Mouse (Mus musculus): ENCODE data around the gene Aldh9a1. TPM values are rescaled to one million over a fixed set of nuclear protein-coding genes. Genes with fewer than 3 reads are reported as not detected.
A peak's percentile ranks its signal among the peaks of the same experiment; 100 is the strongest.

Aldh9a1 gene
- polyA plus RNA-seq, 1 experiment, result 33.5 TPM

DNA sequence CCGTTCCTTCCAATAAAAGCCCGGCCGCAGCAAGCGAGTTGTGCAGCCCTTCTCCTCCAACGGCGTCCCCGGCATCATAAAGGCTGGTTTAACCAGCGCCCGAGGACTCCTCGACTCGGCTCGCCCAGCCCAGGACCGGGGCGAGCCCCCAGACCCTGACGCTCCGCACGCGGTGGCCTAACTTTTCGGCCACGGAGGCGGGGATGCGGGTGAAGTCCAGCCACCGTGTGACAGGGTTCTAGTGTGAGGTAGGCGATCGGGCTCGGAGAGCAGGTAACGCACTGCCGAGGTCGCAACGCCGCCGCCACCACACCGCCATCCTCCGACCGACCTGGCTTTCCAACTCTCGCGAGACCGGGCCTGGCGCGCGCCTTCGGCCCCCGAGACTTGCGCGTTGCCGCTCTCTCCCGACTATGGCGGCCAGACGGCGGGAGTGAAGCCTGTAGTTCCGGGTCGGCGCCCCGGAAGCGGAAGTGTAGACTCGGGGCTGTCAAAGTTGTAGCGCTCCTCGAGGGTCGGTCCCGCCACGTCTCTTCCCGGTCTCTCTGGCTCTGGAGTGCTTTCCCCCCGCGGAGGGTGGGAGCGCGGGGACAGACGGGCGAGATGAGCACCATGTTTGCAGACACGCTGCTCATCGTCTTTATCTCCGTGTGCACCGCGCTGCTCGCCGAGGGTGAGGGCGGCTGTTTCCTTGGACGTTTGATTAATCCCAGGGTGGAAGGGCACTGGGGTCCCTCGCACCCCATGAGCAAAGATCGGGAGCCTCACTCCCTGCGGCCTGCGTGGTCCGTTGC is 41.3 kb upstream of the Aldh9a1 start, which contains the start of gene Tmco1:
Gene Tmco1 (plus strand): TSS at position 118 of the 794 bp plus-strand sequence.
- H3K36me3 ChIP-seq (ENCODE audit: control insufficient read depth, insufficient read depth, low read length), result no peaks in the 10 kb centered on the region
- H3K27ac ChIP-seq (ENCODE audit: control insufficient read depth, insufficient read depth, low read length), result peak within 1 kb of the TSS; percentile 65
- TF ChIP-seq CTCF (IDR thresholded peaks at IDR 0.05; ENCODE audit: borderline replicate concordance, control insufficient read depth, extremely low read depth, insufficient read depth, low read length, poor library complexity) (no peak), POLR2A (IDR thresholded peaks at IDR 0.05; ENCODE audit: control insufficient read depth, extremely low read depth, insufficient read depth, low read length, poor library complexity) (peak; percentile 96)
- peak; percentile 99 for DNase-seq
- WGBS, result under 1% methylated on average over 80 of the region's 82 CpGs
- peak within 1 kb of the TSS; percentile 75 for H3K4me3 ChIP-seq (ENCODE audit: control insufficient read depth, insufficient read depth, low read length)
- no peaks in the 10 kb centered on the region for H3K27me3 ChIP-seq (ENCODE audit: control insufficient read depth, insufficient read depth, low read length)
- peaks cover 7% of the 10 kb centered on the region for H3K4me1 ChIP-seq (replicated peaks; ENCODE audit: control insufficient read depth, insufficient read depth, low read length)

DNA sequence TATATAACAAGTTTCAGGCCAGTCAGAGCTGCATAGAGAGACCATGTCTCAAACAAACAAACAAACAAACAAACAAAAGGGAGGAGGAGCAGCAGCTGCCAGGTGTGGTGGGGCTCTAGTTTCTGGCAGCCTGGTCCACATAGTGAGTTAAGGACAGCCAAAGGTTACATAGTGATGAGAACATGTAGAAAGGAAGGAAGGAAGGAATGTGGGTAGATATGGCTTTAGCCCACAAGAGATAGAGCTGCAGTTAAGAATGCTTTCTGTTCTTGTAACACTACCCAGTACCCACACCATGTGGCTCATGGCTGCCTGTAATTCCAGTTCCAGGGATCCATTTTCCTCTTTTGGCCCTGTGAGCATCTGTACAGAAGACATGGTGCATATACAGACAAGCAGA is 37.4 kb upstream of the Aldh9a1 start:
- Histone ChIP-seq H3K36me3 (ENCODE audit: control insufficient read depth, insufficient read depth, low read length) (peaks cover 23% of the 10 kb centered on the region), H3K27ac (ENCODE audit: control insufficient read depth, insufficient read depth, low read length) (no peak overlapping the region), H3K4me1 (replicated peaks; ENCODE audit: control insufficient read depth, insufficient read depth, low read length) (peaks cover 4% of the 10 kb centered on the region), H3K4me3 (ENCODE audit: control insufficient read depth, insufficient read depth, low read length) (no peak overlapping the region), H3K27me3 (ENCODE audit: control insufficient read depth, insufficient read depth, low read length) (no peaks in the 10 kb centered on the region)
- no peak for DNase-seq
- no peak for TF ChIP-seq CTCF (IDR thresholded peaks at IDR 0.05; ENCODE audit: borderline replicate concordance, control insufficient read depth, extremely low read depth, insufficient read depth, low read length, poor library complexity)
- no peak for TF ChIP-seq POLR2A (IDR thresholded peaks at IDR 0.05; ENCODE audit: control insufficient read depth, extremely low read depth, insufficient read depth, low read length, poor library complexity)

DNA sequence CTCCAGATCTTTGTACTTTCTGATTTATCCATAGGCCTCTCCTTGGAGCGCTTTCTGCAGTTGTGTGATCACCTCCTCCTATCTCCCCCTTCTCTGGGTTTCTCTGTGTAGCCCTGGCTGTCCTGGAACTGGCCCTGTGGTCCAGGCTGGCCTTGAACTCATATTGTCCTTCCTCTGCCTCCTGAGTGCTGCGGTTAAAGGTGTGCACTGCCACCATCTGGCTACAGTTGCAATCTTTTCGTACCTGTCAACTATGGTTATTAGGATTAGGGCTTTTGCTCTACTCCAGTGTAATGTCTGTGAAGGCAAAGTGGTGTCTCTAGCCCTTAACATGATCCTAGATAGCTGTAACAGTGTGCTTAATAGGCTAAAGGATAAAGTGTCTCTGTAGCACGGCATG is 36.6 kb upstream of the Aldh9a1 start:
- 92% methylated on average over 4 of the region's 4 CpGs for WGBS
- no peak overlapping the region for H3K27ac ChIP-seq (ENCODE audit: control insufficient read depth, insufficient read depth, low read length)
- DNase-seq, result no peak
- peaks cover 26% of the 10 kb centered on the region for H3K36me3 ChIP-seq (ENCODE audit: control insufficient read depth, insufficient read depth, low read length)
- H3K4me3 ChIP-seq (ENCODE audit: control insufficient read depth, insufficient read depth, low read length), result no peak overlapping the region
- TF ChIP-seq POLR2A (IDR thresholded peaks at IDR 0.05; ENCODE audit: control insufficient read depth, extremely low read depth, insufficient read depth, low read length, poor library complexity) (no peak), CTCF (IDR thresholded peaks at IDR 0.05; ENCODE audit: borderline replicate concordance, control insufficient read depth, extremely low read depth, insufficient read depth, low read length, poor library complexity) (no peak)
- no peaks in the 10 kb centered on the region for H3K27me3 ChIP-seq (ENCODE audit: control insufficient read depth, insufficient read depth, low read length)
- H3K4me1 ChIP-seq (replicated peaks; ENCODE audit: control insufficient read depth, insufficient read depth, low read length), result no peaks in the 10 kb centered on the region

DNA sequence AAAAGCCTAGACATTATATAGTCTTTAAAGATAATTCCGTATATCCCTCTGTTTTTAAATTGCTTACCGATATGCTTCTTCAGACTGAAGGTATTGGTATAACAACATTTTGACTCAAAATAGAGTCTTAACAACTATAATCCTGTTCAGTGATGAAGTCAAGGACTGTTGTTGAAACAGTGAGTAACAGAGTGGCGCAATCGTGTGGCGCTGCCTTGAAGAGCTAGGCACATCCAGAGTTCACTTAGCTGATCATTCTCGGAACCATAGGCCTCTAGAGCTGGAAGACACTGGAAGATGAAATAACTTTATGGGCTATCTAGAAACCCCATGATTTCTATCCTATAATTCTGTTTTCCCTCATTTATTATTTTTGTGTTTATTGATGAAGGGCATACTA is 28.1 kb upstream of the Aldh9a1 start:
- no peak for DNase-seq
- Histone ChIP-seq H3K4me1 (replicated peaks; ENCODE audit: control insufficient read depth, insufficient read depth, low read length) (no peaks in the 10 kb centered on the region), H3K27me3 (ENCODE audit: control insufficient read depth, insufficient read depth, low read length) (no peaks in the 10 kb centered on the region), H3K4me3 (ENCODE audit: control insufficient read depth, insufficient read depth, low read length) (no peak overlapping the region), H3K27ac (ENCODE audit: control insufficient read depth, insufficient read depth, low read length) (no peak overlapping the region), H3K36me3 (ENCODE audit: control insufficient read depth, insufficient read depth, low read length) (peaks cover 61% of the 10 kb centered on the region)
- 99% methylated on average over 6 of the region's 6 CpGs for WGBS
- TF ChIP-seq POLR2A (IDR thresholded peaks at IDR 0.05; ENCODE audit: control insufficient read depth, extremely low read depth, insufficient read depth, low read length, poor library complexity), result no peak
- TF ChIP-seq CTCF (IDR thresholded peaks at IDR 0.05; ENCODE audit: borderline replicate concordance, control insufficient read depth, extremely low read depth, insufficient read depth, low read length, poor library complexity), result no peak

DNA sequence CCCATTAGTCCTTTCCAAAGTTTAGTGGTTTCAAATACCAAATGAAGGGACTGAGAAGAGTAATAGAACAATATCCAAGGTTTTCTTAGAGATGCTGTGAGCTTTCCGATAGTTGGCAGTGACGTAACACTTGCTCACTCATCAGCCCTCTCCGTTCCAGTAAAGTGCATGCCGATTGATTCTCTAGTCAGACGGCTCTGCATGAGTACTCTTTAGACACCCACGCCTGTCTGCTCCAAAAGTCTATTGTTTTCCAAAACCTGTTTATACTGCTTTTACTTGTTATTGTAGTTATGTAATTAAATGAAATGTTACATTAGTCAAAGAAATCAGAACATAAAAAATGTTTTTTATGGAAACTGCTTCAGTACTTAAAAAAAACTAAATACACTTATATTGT is 21.0 kb upstream of the Aldh9a1 start:
- H3K27me3 ChIP-seq (ENCODE audit: control insufficient read depth, insufficient read depth, low read length), result no peaks in the 10 kb centered on the region
- no peak for DNase-seq
- peaks cover 45% of the 10 kb centered on the region for H3K36me3 ChIP-seq (ENCODE audit: control insufficient read depth, insufficient read depth, low read length)
- TF ChIP-seq POLR2A (IDR thresholded peaks at IDR 0.05; ENCODE audit: control insufficient read depth, extremely low read depth, insufficient read depth, low read length, poor library complexity) (no peak), CTCF (IDR thresholded peaks at IDR 0.05; ENCODE audit: borderline replicate concordance, control insufficient read depth, extremely low read depth, insufficient read depth, low read length, poor library complexity) (no peak)
- H3K4me3 ChIP-seq (ENCODE audit: control insufficient read depth, insufficient read depth, low read length), result no peak overlapping the region
- no peaks in the 10 kb centered on the region for H3K4me1 ChIP-seq (replicated peaks; ENCODE audit: control insufficient read depth, insufficient read depth, low read length)
- 97% methylated on average over 6 of the region's 6 CpGs for WGBS
- no peak overlapping the region for H3K27ac ChIP-seq (ENCODE audit: control insufficient read depth, insufficient read depth, low read length)

DNA sequence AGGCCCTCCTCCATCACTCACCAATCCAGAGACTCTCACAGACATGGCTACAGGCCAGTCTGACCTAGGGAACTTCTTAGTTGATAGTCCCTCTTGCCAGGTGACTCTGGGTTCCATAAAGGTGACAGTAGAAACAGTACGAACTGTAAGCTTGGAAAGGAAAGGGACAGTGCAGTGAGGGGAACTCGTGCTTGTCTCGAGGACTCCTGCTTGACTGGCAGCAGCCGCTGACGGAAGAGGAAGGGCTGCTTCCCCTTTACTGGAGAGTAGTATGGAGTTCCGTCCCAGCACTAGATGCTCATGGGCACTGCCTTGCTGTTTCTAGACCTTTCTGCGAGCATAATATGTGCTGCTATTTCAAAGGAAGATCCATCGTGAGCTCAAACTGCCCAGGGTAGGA is 18.7 kb upstream of the Aldh9a1 start:
- DNase-seq, result no peak
- Histone ChIP-seq H3K4me1 (replicated peaks; ENCODE audit: control insufficient read depth, insufficient read depth, low read length) (no peaks in the 10 kb centered on the region), H3K4me3 (ENCODE audit: control insufficient read depth, insufficient read depth, low read length) (no peak overlapping the region), H3K27me3 (ENCODE audit: control insufficient read depth, insufficient read depth, low read length) (no peaks in the 10 kb centered on the region), H3K36me3 (ENCODE audit: control insufficient read depth, insufficient read depth, low read length) (peaks cover 37% of the 10 kb centered on the region), H3K27ac (ENCODE audit: control insufficient read depth, insufficient read depth, low read length) (no peak overlapping the region)
- TF ChIP-seq POLR2A (IDR thresholded peaks at IDR 0.05; ENCODE audit: control insufficient read depth, extremely low read depth, insufficient read depth, low read length, poor library complexity) (no peak), CTCF (IDR thresholded peaks at IDR 0.05; ENCODE audit: borderline replicate concordance, control insufficient read depth, extremely low read depth, insufficient read depth, low read length, poor library complexity) (no peak)
- WGBS, result 84% methylated on average over 8 of the region's 8 CpGs
